Mouse (Mus musculus) spleen, adult 2 months (tissue): ENCODE data around the gene Cpsf4l. TPM values are rescaled to one million over a fixed set of nuclear protein-coding genes. Genes with fewer than 3 reads are reported as not detected.

ENCODE experiments used
- DNase-seq, 2 experiments: peaks; one replicate each; pipeline versions ENCODE4 v3.0.0 to v3.0.0-alpha.2; 2012 to 2021; ENCODE audit warnings: low spot score in 2 of 2, low read depth in 1 of 2
- H3K27ac ChIP-seq: fragments of 200-500 bp; 2 replicates; pipeline ENCODE4 v1.5.1; 2012; ENCODE audit warnings: low read length, inconsistent platforms; ENCODE audit not compliant: insufficient read depth
- H3K27me3 ChIP-seq: fragments of 200-500 bp; 2 replicates; pipeline ENCODE4 v1.6.1; 2012; ENCODE audit warnings: mild to moderate bottlenecking, moderate library complexity, low read length, inconsistent platforms; ENCODE audit not compliant: control insufficient read depth, insufficient read depth
- H3K36me3 ChIP-seq: fragments of 200-500 bp; 2 replicates; pipeline ENCODE4 v1.6.1; 2012; ENCODE audit warnings: mild to moderate bottlenecking, low read length, inconsistent platforms; ENCODE audit not compliant: control insufficient read depth, insufficient read depth
- H3K4me1 ChIP-seq: fragments of 200-500 bp; 2 replicates; pipeline ENCODE4 v1.6.1; 2011; ENCODE audit warnings: inconsistent platforms; ENCODE audit not compliant: control insufficient read depth, insufficient read depth, insufficient read length
- H3K4me3 ChIP-seq: fragments of 200-500 bp; 2 replicates; pipeline ENCODE4 v1.5.1; 2011; ENCODE audit warnings: mild to moderate bottlenecking, inconsistent platforms; ENCODE audit not compliant: insufficient read depth, insufficient read length; ENCODE audit errors: extremely low read depth
- CTCF ChIP-seq: fragments of 200-500 bp; IDR thresholded peaks from 2 replicates; pipeline ENCODE4 v1.5.1; 2011; ENCODE audit warnings: mild to moderate bottlenecking, inconsistent platforms; ENCODE audit not compliant: insufficient read depth, insufficient read length, insufficient replicate concordance; ENCODE audit errors: extremely low read depth
- POLR2A ChIP-seq: fragments of 200-500 bp; IDR thresholded peaks from 2 replicates; pipeline ENCODE4 v1.6.1; 2011; ENCODE audit warnings: low read depth, low read length, inconsistent platforms
- WGBS: fragments of 180-500 bp; shearing (Covaris S2); methylation state at CpG from one replicate; pipeline ENCODE4 v1.1.7; 2018; 5-methylcytosine and 5-hydroxymethylcytosine counted together
- polyA plus RNA-seq: library from polyadenylated mRNA; depleted of rRNA; stranded (reverse); fragments of >200 nt; gene quantifications from 2 replicates; pipeline ENCODE4 v1.2.3, GENCODE M21; 2012

Cpsf4l gene
- polyA plus RNA-seq, 1 experiment, result not detected

- H3K36me3 ChIP-seq, result no peaks in the 10 kb centered on the region
- peaks cover 9% of the 10 kb centered on the region; the same call in 1 of the 2 replicates for H3K4me1 ChIP-seq
- no peak overlapping the region for H3K4me3 ChIP-seq
- H3K27me3 ChIP-seq, result no peaks in the 10 kb centered on the region
- WGBS, result 93% methylated on average over 6 of the region's 6 CpGs
- TF ChIP-seq CTCF, result no peak
- no peak for TF ChIP-seq POLR2A
- no peak for DNase-seq
- H3K27ac ChIP-seq, result no peak overlapping the region
Observed at GRCm38 (mm10) chr11:113735151-113735550, 25.3 kb upstream of the Cpsf4l start.

GRCm38 (mm10) chr11:113733631-113734364 lies 24.0 kb upstream of the Cpsf4l start:
- 69% methylated on average over 6 of the region's 6 CpGs for WGBS
- H3K4me3 ChIP-seq, result no peak overlapping the region
- H3K27ac ChIP-seq, result no peak overlapping the region
- H3K27me3 ChIP-seq, result no peaks in the 10 kb centered on the region
- no peak for DNase-seq
- H3K4me1 ChIP-seq, result peaks cover 9% of the 10 kb centered on the region; the same call in 1 of the 2 replicates
- no peak for TF ChIP-seq CTCF
- no peak for TF ChIP-seq POLR2A
- peaks cover 5% of the 10 kb centered on the region for H3K36me3 ChIP-seq

- H3K36me3 ChIP-seq, result peaks cover 14% of the 10 kb centered on the region
- TF ChIP-seq POLR2A (no peak), CTCF (no peak)
- no peak overlapping the region for H3K27ac ChIP-seq
- WGBS, result 94% methylated on average over 10 of the region's 10 CpGs
- H3K4me1 ChIP-seq, result peaks cover 3% of the 10 kb centered on the region; the same call in 1 of the 2 replicates
- no peak overlapping the region for H3K4me3 ChIP-seq
- DNase-seq, result no peak
- H3K27me3 ChIP-seq, result no peaks in the 10 kb centered on the region
Observed at GRCm38 (mm10) chr11:113731945-113732612, 22.3 kb upstream of the Cpsf4l start.

GRCm38 (mm10) chr11:113730879-113731278 lies 21.1 kb upstream of the Cpsf4l start:
- WGBS, result 86% methylated on average over 3 of the region's 3 CpGs
- no peak for TF ChIP-seq CTCF
- no peak for TF ChIP-seq POLR2A
- H3K27ac ChIP-seq, result no peak overlapping the region
- no peak overlapping the region for H3K4me3 ChIP-seq
- no peaks in the 10 kb centered on the region for H3K27me3 ChIP-seq
- DNase-seq, result no peak
- H3K4me1 ChIP-seq, result peaks cover 3% of the 10 kb centered on the region; the same call in 1 of the 2 replicates
- peaks cover 15% of the 10 kb centered on the region for H3K36me3 ChIP-seq

- Histone ChIP-seq H3K4me1 (peaks cover 3% of the 10 kb centered on the region; the same call in 1 of the 2 replicates), H3K27me3 (no peaks in the 10 kb centered on the region), H3K27ac (no peak overlapping the region), H3K4me3 (no peak overlapping the region), H3K36me3 (peaks cover 15% of the 10 kb centered on the region)
- DNase-seq, result no peak
- 72% methylated on average over 8 of the region's 8 CpGs for WGBS
- TF ChIP-seq CTCF (no peak), POLR2A (no peak)
Observed at GRCm38 (mm10) chr11:113729917-113730316, 20.1 kb upstream of the Cpsf4l start.

GRCm38 (mm10) chr11:113729239-113729638 lies 19.4 kb upstream of the Cpsf4l start:
- Histone ChIP-seq H3K36me3 (peaks cover 15% of the 10 kb centered on the region), H3K27me3 (no peaks in the 10 kb centered on the region), H3K27ac (no peak overlapping the region), H3K4me1 (peaks cover 3% of the 10 kb centered on the region; the same call in 1 of the 2 replicates), H3K4me3 (no peak overlapping the region)
- TF ChIP-seq POLR2A (no peak), CTCF (no peak)
- WGBS, result 97% methylated on average over 21 of the region's 21 CpGs
- DNase-seq, result no peak

- Histone ChIP-seq H3K27ac (no peak overlapping the region), H3K36me3 (peaks cover 15% of the 10 kb centered on the region), H3K4me3 (no peak overlapping the region), H3K4me1 (no peaks in the 10 kb centered on the region), H3K27me3 (no peaks in the 10 kb centered on the region)
- TF ChIP-seq POLR2A (no peak), CTCF (no peak)
- no peak for DNase-seq
- 89% methylated on average over 6 of the region's 6 CpGs for WGBS
Observed at GRCm38 (mm10) chr11:113727992-113728391, 18.2 kb upstream of the Cpsf4l start.
